Mouse (Mus musculus): Measurements from ENCODE around the gene Mast1. TPM values are rescaled to one million over a fixed set of nuclear protein-coding genes. Genes with fewer than 3 reads are reported as not detected.

Mast1 gene
- total and polyA plus RNA-seq, 3 experiments: 0.21 to 0.34 TPM; not detected in 1

- Histone ChIP-seq H3K36me3 (replicated peaks in 1 of 2; ENCODE audit: control insufficient read depth in 1 of 2, insufficient read depth in 1 of 2, low read length in 1 of 2) (no peaks in the 10 kb centered on the region), H3K4me2 (ENCODE audit: insufficient read depth, low read depth, poor library complexity, severe bottlenecking) (peak overlapping the region; percentile 90)
Measured at GRCm38 (mm10) chr8:84984294-84985048, 47.3 kb upstream of the Mast1 start.

GRCm38 (mm10) chr8:84982499-84983011, 45.4 kb upstream of the Mast1 start:
- Histone ChIP-seq H3K4me2 (ENCODE audit: insufficient read depth, low read depth, poor library complexity, severe bottlenecking) (peak overlapping the region; percentile 55), H3K4me1 (ENCODE audit: control insufficient read depth in 1 of 2, insufficient read depth in 2 of 2) (peaks cover 35 to 62% of the 10 kb centered on the region in 2 experiments)
- dilution Hi-C loops (cut with MboI; ENCODE audit: extremely low pct_ligation_motif_present, extremely low pct_unique_long_range_greater_than_20kb, low sequenced_read_pairs): no loop called here

More at GRCm38 (mm10) chr8:84984294-84985048, 47.3 kb upstream of the Mast1 start:
- H3K27me3 ChIP-seq (replicated peaks): no peaks in the 10 kb centered on the region
- H3K4me1 ChIP-seq (ENCODE audit: control insufficient read depth in 1 of 2, insufficient read depth in 2 of 2): peaks cover 45 to 69% of the 10 kb centered on the region in 2 experiments
- peak overlapping the region; percentile 44 to 64 (median 56) for H3K4me3 ChIP-seq (replicated peaks in 1 of 3; ENCODE audit: low read depth in 2 of 3, low read length in 2 of 3, poor library complexity in 1 of 3)
- TF ChIP-seq GABPA (IDR thresholded peaks at IDR 0.05; ENCODE audit: insufficient replicate concordance, low read depth, low read length): no peak
- no peak for TF ChIP-seq RAD21 (IDR thresholded peaks at IDR 0.05; ENCODE audit: low read depth, low read length)
- no peak for TF ChIP-seq ZC3H11A (IDR thresholded peaks at IDR 0.05; ENCODE audit: low read depth, low read length)
- no peak for TF ChIP-seq NELFE (IDR thresholded peaks at IDR 0.05; ENCODE audit: low read depth, low read length)
- no peak for TF ChIP-seq UBTF (IDR thresholded peaks at IDR 0.05; ENCODE audit: low read depth, low read length)
- TF ChIP-seq CHD2 (IDR thresholded peaks at IDR 0.05; ENCODE audit: low read length): peak; percentile 65
- no peak for TF ChIP-seq TBP (conservative IDR thresholded peaks at IDR 0.05; ENCODE audit: low read depth, low read length)
- TF ChIP-seq MEF2A (IDR thresholded peaks at IDR 0.05; ENCODE audit: borderline replicate concordance, low read depth, low read length): peak; percentile 27; the same call in 1 of the 2 replicates
- peak; percentile 88 for TF ChIP-seq MAZ (IDR thresholded peaks at IDR 0.05; ENCODE audit: low read depth, low read length)
- TF ChIP-seq ETS1 (conservative IDR thresholded peaks at IDR 0.05; ENCODE audit: low read depth, low read length): peak; percentile 46; the same call in 1 of the 2 replicates
- no peak for TF ChIP-seq USF2 (conservative IDR thresholded peaks at IDR 0.05; ENCODE audit: low read depth, low read length)
- TF ChIP-seq MAX (IDR thresholded peaks at IDR 0.05; ENCODE audit: low read length): no peak
- TF ChIP-seq POLR2AphosphoS2 (IDR thresholded peaks at IDR 0.05; ENCODE audit: low read depth, low read length): no peak
- no peak for TF ChIP-seq SMC3 (IDR thresholded peaks at IDR 0.05; ENCODE audit: low read depth, low read length)
- TF ChIP-seq KAT2A (IDR thresholded peaks at IDR 0.05; ENCODE audit: insufficient replicate concordance, low read length): no peak
- no peak for TF ChIP-seq JUND (conservative IDR thresholded peaks at IDR 0.05; ENCODE audit: low read depth, low read length)
- TF ChIP-seq PAX5 (IDR thresholded peaks at IDR 0.05; ENCODE audit: low read length): no peak
- TF ChIP-seq POLR2A (IDR thresholded peaks at IDR 0.05; ENCODE audit: low read depth, low read length): 0 out of 2 replicates have a peak, but pooled peaks have one; percentile 59
- TF ChIP-seq ZMIZ1 (IDR thresholded peaks at IDR 0.05; ENCODE audit: low read depth, low read length): no peak
- TF ChIP-seq USF1 (IDR thresholded peaks at IDR 0.05; ENCODE audit: low read depth, low read length): no peak
- no peak for TF ChIP-seq EP300 (IDR thresholded peaks at IDR 0.05; ENCODE audit: low read length)
- no peak for TF ChIP-seq JUN (IDR thresholded peaks at IDR 0.05; ENCODE audit: insufficient read depth, low read depth, low read length)
- TF ChIP-seq RCOR1 (conservative IDR thresholded peaks at IDR 0.05; ENCODE audit: low read depth, low read length): no peak
- TF ChIP-seq BHLHE40 (IDR thresholded peaks at IDR 0.05; ENCODE audit: low read depth, low read length): peak; percentile 25; the same call in 1 of the 2 replicates
- peak; percentile 41; the same call in 1 of the 2 replicates for TF ChIP-seq TCF12 (IDR thresholded peaks at IDR 0.05; ENCODE audit: low read depth, low read length)
- no peak for TF ChIP-seq E2F4 (IDR thresholded peaks at IDR 0.05; ENCODE audit: insufficient replicate concordance, low read depth, low read length)
- no peak for TF ChIP-seq CTCF (conservative IDR thresholded peaks at IDR 0.05 in 1 of 2, IDR thresholded peaks at IDR 0.05 in 1 of 2; ENCODE audit: low read depth in 2 of 2, low read length in 2 of 2)
- TF ChIP-seq ZNF384 (IDR thresholded peaks at IDR 0.05; ENCODE audit: low read depth, low read length): no peak
- TF ChIP-seq NRF1 (IDR thresholded peaks at IDR 0.05; ENCODE audit: low read depth, low read length): no peak
- no peak for TF ChIP-seq MAFK (IDR thresholded peaks at IDR 0.05; ENCODE audit: insufficient replicate concordance, low read length)
- peak; percentile 8; the same call in 1 of the 2 replicates for TF ChIP-seq CHD1 (IDR thresholded peaks at IDR 0.05; ENCODE audit: low read depth, low read length)
- no peak for TF ChIP-seq SIN3A (IDR thresholded peaks at IDR 0.05; ENCODE audit: low read length)
- TF ChIP-seq ELF1 (IDR thresholded peaks at IDR 0.05; ENCODE audit: low read depth, low read length): peak; percentile 85
- TF ChIP-seq ZKSCAN1 (IDR thresholded peaks at IDR 0.05; ENCODE audit: borderline replicate concordance, low read depth, low read length): no peak
- TF ChIP-seq MYC (IDR thresholded peaks at IDR 0.05; ENCODE audit: low read depth, low read length): no peak; the same call in 1 of the 2 replicates
- TF ChIP-seq IRF4 (IDR thresholded peaks at IDR 0.05; ENCODE audit: low read depth, low read length): no peak; the same call in 1 of the 2 replicates
- TF ChIP-seq HCFC1 (IDR thresholded peaks at IDR 0.05; ENCODE audit: low read depth, low read length): no peak
- peak; percentile 35; the same call in 1 of the 2 replicates for TF ChIP-seq MXI1 (IDR thresholded peaks at IDR 0.05; ENCODE audit: low read depth, low read length)
- H3K27ac ChIP-seq (ENCODE audit: insufficient read depth, low read depth): peak overlapping the region; percentile 94
- peak overlapping the region; percentile 89 for H3K9ac ChIP-seq (ENCODE audit: insufficient read depth, low read depth)
- in situ Hi-C loops (cut with MboI; ENCODE audit: low pct_ligation_motif_present, low pct_unique_long_range_greater_than_20kb, low sequenced_read_pairs): no loop called here
- DNase-seq (ENCODE audit: extremely low read depth): peak; percentile 62
- dilution Hi-C loops (cut with MboI; ENCODE audit: extremely low pct_ligation_motif_present, extremely low pct_unique_long_range_greater_than_20kb, low sequenced_read_pairs): no loop called here
- no peaks in the 10 kb centered on the region for H3K79me2 ChIP-seq (replicated peaks; ENCODE audit: control insufficient read depth, extremely low read depth, insufficient read depth, poor library complexity, severe bottlenecking)
- H3K9me3 ChIP-seq (replicated peaks; ENCODE audit: low read length): no peaks in the 10 kb centered on the region

More at GRCm38 (mm10) chr8:84982499-84983011, 45.4 kb upstream of the Mast1 start:
- no peaks in the 10 kb centered on the region for H3K9me3 ChIP-seq (replicated peaks; ENCODE audit: low read length)
- peak overlapping the region; percentile 94 for H3K27ac ChIP-seq (ENCODE audit: insufficient read depth, low read depth)
- H3K79me2 ChIP-seq (replicated peaks; ENCODE audit: control insufficient read depth, extremely low read depth, insufficient read depth, poor library complexity, severe bottlenecking): peaks cover 9% of the 10 kb centered on the region
- H3K36me3 ChIP-seq (replicated peaks in 1 of 2; ENCODE audit: control insufficient read depth in 1 of 2, insufficient read depth in 1 of 2, low read length in 1 of 2): peaks cover under 1% of the 10 kb centered on the region in 2 experiments
- no peaks in the 10 kb centered on the region for H3K27me3 ChIP-seq (replicated peaks)
- peak overlapping the region; percentile 2 to 94 (median 14) for H3K4me3 ChIP-seq (replicated peaks in 1 of 3; ENCODE audit: low read depth in 2 of 3, low read length in 2 of 3, poor library complexity in 1 of 3)
- peak; percentile 83 for DNase-seq (ENCODE audit: extremely low read depth)
- TF ChIP-seq CHD1 (IDR thresholded peaks at IDR 0.05; ENCODE audit: low read depth, low read length) (peak; percentile 14; the same call in 1 of the 2 replicates), MEF2A (IDR thresholded peaks at IDR 0.05; ENCODE audit: borderline replicate concordance, low read depth, low read length) (peak; percentile 12; the same call in 1 of the 2 replicates), MAZ (IDR thresholded peaks at IDR 0.05; ENCODE audit: low read depth, low read length) (peak; percentile 80; the same call in 1 of the 2 replicates), CTCF (conservative IDR thresholded peaks at IDR 0.05 in 1 of 2, IDR thresholded peaks at IDR 0.05 in 1 of 2; ENCODE audit: low read depth in 2 of 2, low read length in 2 of 2) (no peak), MXI1 (IDR thresholded peaks at IDR 0.05; ENCODE audit: low read depth, low read length) (peak; percentile 67; the same call in 1 of the 2 replicates), ELF1 (IDR thresholded peaks at IDR 0.05; ENCODE audit: low read depth, low read length) (peak; percentile 42; the same call in 1 of the 2 replicates), TBP (conservative IDR thresholded peaks at IDR 0.05; ENCODE audit: low read depth, low read length) (0 out of 2 replicates have a peak, but pooled peaks have one; percentile 40), POLR2A (IDR thresholded peaks at IDR 0.05; ENCODE audit: low read depth, low read length) (peak; percentile 68), POLR2AphosphoS2 (IDR thresholded peaks at IDR 0.05; ENCODE audit: low read depth, low read length) (no peak), EP300 (IDR thresholded peaks at IDR 0.05; ENCODE audit: low read length) (peak; percentile 27; the same call in 1 of the 2 replicates), UBTF (IDR thresholded peaks at IDR 0.05; ENCODE audit: low read depth, low read length) (peak; percentile 53; the same call in 1 of the 2 replicates), CHD2 (IDR thresholded peaks at IDR 0.05; ENCODE audit: low read length) (peak; percentile 37; the same call in 1 of the 2 replicates), ETS1 (conservative IDR thresholded peaks at IDR 0.05; ENCODE audit: low read depth, low read length) (no peak; the same call in 1 of the 2 replicates)
- peak overlapping the region; percentile 68 for H3K9ac ChIP-seq (ENCODE audit: insufficient read depth, low read depth)
- in situ Hi-C loops (cut with MboI; ENCODE audit: low pct_ligation_motif_present, low pct_unique_long_range_greater_than_20kb, low sequenced_read_pairs): no loop called here

All from CH12.LX (cell line).